Mouse (Mus musculus): Measurements from ENCODE around the gene Alk.
"Not testable (repeated sequence)": the region's sequence is repeated elsewhere in the genome, so short reads cannot be mapped to it uniquely, and the experiment has no call there.

The Alk gene

DNA sequence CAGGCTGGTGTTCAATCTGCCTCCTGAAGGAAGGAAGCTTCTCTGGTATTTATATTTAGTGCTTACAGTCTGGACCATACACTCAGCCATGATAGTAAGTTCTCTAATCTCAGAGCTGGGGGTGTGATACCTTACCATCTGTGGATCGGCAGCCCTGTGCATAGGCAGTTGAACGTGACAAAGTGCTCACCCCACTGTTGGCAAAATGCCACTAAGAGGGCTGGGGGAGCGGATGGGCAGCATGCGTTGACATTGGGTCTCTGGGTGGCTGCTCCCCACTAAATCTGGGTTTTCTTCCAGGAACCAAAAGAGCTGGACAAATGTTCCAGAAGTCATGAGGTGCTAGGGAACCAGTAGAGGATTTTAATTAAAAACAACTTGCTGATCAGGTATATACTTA lies 78.1 kb downstream of the Alk start:
- DNase-seq = no peak

DNA sequence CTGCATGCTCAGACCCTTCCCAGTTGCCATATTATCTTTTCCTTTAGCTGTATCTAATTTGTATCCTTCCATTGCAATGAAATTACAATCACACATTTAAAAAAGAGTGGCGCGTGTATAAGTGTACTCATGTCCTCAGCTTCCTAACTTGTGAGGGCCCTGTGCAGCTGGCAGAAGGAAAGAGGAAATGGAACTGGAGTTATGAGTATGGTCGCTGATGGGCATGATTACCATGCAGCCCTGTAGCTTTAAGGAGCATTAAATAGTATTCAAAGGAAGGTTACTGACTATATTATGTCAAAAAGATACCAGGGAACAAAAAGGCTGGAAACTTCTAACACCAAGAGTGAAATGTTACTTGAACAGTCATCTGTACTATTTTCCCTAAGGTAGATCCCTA lies 79.6 kb downstream of the Alk start:
- no peak for DNase-seq

DNA sequence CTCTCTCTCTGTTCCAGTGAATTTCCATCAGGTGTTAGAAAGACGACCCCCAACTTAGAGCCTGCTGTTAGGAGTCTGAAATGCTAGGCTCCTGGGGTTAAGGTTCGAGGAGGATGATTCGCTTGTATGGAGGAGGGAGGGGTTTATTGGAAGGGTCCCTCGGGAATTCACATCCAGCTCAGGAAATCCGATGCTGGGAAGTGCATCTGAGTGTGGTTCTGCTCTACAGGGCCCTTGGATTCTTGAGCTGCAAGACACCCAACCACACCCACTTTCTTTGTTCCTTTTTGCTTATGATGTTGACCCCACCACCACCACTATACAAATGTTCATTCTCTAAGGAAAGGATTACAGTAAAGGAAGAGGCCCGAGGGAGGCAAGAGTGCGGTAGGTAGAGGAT lies 81.4 kb downstream of the Alk start:
- no peak for DNase-seq

DNA sequence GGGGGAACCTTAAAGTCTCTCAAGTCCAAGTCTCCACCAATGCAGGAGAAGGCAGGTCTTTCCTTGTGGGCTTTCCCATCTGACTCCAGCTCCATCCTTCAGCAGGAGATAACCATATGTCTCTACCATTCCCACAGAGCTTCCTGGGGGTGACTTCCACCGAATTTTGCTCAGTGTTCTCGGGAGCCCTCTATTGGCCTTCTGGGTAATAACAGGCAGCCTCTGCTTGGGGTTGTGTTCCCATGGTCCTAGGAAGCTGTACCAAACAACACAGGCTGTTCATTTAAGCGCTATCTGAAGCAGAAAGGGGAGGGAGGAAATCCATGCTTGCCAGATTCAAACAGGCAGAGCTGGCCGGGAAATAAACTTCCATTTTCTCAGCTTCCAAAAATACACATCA lies 82.0 kb downstream of the Alk start:
- peak; percentile 55 for DNase-seq

DNA sequence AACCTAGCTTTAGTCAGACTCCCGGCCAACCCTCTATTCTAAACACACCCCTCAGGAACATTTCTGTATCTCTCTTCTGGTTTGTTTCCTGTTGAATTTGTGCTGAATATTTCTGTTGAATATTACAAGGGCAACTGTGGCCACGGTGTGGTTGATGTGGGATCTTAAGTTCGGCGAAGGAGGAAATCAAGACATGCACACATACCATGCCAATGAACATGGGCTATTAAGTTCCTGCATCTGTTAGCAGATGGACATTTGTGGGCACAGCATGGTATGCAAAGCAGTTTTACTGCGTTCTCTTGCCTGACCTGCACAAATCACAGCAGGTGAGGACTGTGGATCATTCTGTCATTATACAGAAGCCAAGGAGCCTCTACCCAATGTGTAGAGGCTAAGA lies 83.1 kb downstream of the Alk start:
- peak; percentile 37 for DNase-seq

DNA sequence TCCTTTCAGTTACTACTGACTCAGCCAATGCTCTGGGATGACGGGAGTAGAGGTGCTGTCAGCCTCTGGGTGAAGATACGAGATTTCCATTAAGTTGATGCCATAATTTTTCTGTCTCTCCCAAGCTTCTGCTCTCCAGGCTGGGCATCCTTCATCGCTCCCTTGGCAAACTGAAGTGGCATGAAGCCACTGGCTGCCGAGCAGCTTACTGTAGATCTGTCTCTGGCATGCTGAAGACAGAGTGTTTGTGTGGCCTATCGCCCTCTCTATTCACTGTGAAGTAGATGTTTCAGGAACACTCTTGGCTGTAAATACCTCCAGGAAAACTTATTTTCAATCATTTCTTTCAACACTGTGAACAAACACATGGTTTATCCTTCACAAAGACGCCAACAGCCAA lies 93.7 kb downstream of the Alk start:
- no peak for DNase-seq

DNA sequence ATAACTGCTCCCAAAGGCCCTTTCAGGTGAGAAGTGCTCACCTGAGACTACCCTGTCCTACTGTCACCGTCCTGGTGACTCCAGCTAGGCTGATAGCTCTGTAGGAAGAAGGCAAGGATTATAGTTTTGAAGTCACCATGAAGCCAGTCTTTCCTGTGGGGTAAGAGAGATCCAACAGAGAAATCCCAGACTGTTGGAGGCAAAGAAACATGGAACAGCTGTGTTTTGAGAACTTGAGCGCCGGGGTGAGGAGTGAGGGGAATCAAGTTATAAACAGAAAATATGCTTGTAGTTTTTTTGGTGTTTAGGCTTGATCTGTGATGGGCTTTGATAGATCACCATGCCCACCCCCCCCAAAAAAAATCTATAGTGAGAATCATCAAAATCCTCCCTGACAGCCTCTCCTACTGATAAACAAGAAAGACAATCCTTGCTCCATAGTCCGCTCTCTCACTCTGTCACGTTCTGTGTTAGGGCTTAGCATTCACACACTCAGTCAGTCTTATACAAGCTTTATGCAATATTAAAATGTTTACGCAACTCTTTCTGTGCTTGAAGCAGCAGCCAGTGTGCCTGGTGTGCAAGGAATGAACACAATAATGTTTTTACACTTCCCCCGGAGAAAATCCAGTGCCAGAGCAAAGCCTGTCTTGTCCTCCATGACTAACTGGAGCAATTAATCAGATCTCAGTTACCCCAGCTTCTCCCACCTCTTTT lies 95.6 kb downstream of the Alk start:
- DNase-seq = no peak

DNA sequence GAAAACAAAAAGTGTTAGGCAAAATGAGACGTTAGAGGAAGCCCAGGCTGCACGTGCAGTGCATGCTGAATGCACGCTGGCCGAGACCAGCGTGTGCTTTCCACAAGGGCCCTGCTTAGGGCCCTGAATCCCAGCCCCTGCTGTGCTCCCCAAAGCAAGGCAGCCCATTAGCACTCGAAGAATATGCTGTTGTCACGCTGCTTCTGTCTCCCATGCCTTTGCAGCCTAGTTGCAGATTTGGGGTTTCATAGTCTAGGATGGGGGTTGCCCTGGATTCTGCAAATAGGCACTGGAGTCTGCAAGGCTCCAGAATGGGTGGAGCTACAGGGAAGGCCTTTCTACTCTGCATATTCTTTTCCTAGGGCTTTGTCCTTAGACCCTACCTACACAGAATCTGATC lies 99.2 kb downstream of the Alk start:
- no peak for DNase-seq

DNA sequence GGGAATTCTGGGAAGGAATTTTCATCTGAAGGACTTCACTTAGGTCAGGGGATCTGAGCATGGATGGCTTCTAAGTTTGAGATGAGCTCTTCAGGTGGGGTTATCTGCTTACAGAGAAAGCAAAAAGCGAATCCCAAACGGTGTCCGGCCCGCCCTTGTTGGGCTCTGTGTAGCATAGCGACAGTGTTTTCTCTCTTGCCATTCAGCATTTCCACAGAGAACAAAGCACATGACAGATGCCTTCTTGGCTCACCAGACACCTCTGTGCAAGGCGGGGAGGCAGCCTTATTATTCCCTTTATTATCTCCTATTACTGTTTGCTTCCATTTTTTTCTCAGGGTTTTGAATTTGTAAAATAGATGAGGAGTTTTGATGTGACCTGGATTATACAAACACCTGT lies 99.8 kb downstream of the Alk start:
- no peak for DNase-seq

DNA sequence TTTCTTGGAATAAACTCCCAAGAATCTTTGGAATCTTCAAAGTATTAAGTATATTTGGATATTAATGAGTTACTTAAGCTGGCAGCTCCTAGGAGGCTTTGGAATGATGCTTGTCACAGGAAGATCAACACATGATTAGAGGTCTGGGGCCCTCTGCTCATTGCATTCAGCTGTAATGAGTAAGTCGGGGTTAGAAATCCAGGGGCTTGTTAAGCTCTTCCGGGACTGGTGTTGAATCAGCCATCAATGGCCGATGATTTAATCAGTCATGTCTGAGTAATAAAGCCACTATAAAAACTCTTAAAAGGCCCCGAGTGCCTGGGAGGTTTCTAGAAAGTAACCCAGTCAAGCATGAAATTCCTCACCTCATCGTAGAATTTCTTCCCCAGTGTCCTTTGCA lies 109.0 kb downstream of the Alk start:
- DNase-seq = no peak

DNA sequence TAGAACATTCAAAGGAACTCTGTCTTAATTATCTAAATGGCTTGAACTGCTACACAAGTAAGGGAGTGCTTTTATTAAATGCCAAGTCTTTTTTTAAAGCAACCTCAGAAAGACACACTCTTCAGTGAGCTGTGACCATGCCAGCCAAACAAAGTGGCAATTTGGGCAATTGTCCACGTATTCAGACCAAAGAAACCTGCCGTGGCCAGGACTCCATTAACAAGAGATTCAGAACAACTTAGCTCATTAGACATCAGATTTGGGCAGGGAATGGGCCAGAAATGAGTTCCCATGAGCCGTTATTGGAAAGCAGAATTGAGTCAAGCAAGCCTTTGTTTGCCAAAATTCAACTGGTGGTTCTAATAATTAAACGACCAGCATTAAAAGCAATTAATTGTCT lies 118.8 kb downstream of the Alk start:
- DNase-seq = no peak

DNA sequence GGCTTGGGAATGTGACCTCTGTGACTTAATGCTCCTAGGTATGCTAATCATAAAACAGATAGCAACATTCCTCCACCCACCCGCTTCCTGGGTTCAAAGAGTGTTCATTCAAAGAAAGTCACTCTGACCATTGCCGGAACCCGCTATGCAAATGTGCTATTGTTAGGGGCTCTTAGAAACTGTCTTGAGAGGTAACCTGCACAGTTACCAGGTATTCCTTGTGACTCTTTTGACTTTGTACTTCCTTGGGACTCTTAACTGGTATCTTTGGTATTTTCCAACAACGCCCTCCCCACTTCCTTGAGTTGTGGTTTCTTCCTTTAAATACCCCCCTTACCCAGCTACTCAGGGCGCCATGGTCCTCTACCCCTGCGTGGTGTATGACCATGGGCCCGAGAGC lies 125.2 kb downstream of the Alk start:
- not testable (repeated sequence) for DNase-seq

DNA sequence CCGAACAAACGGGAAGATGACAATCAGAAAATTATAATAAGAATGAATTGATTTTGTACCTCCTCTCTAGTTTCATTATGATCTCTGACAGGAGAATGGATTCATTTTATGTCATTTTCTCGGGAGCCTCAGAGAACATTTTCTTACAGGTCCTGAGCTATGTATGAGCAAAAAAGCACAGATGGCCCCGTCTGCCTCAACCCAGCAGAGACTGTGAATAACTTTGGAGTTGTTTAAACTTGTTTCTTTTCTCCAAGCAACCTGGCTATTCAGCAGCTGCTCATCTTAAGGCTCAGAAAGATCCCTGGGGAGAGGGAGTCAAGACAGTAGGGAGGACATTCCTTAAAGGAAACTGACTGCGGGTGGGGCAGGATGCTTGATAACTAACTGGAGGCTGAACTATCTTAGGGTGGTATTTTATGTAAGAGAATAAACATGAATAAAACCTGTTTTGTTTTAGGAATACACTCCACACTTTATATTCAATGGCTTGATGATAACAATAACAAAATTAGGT lies 126.5 kb downstream of the Alk start:
- no peak for DNase-seq

DNA sequence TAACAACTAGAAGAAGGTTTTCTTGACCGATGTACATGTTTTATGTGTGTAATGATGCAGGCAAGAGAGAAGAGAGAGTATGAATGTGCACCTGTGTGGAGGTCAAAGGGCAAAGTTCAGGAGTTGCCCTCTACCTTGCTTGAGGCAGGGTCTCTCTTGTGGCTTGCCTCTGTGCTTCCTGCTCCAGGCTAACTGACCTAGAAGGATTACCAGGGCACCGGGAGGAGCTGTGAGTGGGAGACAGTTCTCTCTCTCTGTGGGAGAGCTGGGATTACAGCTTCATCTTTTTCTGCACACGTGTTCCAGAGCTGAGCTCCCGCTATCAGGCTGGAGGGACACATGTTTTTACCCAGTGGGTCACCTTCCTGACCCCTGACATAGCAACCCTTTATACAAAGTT lies 127.5 kb downstream of the Alk start:
- no peak for DNase-seq

DNA sequence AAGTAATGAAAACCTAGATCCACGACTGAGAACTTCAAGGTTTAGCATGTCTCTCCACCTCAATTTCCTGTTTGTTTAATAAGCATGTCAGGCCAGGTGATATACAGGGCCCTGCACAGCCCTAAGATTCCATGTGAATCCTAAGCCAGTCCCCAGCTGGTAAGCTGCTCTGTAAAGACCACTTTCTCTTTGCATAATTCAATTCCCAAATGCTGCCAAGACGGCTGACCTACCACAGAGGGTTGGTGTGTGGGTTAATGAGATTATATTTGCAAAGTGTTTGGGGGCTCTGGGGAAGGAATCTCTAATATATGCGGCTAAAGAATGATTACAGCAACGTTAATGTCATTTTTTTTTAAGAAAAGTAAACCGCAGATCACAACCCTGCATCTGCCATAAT lies 130.3 kb downstream of the Alk start:
- DNase-seq = no peak

DNA sequence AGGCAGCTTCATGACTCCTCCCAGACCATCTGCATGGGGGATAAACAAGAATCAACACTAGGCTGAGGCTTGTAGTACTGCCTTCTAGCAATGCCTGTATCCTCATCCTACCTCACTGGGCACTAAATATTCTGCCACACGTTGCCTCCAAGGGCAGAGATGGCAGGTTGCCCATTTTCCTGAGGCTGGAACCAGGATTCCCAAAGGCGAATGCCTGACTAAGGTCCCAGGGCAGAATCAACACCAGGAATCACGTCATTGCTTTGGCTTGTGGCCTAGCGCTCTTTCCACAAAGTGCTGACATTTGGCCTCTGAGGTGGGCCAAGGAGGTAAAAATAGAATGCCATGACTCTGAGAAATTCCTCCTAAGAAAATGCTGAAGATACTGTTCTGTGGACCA lies 155.9 kb downstream of the Alk start:
- no peak for DNase-seq

DNA sequence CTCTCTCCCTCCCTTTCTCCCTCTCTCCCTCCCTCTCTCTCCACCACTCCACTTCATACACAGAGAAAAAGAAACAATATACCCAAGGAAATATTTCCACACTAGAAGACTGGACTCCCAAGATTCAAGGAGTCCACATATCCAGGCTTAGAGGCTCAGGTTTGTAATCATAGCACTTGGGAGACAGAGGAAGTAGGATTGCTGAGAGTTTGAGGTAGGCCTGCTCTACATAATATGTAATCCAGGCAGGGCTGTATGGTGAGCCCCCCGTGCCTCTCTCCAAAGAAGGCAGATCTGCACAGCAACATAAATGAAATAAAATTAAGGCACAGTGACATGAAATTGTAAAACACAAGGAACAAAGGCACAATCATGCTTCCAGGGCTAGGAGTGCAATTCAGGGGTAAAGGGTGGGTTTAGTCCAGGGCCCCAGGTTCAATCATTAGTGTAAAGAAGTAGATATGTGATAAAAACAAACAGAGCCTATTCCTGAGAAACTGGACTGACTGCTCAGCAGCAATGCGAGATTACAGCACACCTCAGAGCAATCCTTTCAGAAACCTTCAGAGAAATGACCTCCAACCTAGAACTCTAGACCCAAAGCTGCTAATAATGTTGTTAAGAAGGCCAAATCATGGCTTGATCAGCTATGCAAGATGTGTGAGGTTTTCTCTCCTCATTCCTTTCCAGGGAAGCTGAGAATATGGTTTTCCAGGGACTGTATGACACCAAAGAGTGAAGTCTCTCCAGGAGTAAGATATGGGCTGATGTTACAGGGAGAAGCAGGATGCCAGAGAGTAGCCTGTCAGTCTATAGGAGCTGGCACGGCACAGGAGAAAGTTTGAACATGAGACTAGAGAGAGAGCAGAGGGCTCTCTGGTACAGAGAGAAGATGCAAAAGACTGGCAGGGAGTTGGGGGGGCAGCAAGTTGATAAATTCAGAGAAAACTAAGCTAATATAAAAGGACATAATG lies 158.9 kb downstream of the Alk start:
- no peak for DNase-seq

DNA sequence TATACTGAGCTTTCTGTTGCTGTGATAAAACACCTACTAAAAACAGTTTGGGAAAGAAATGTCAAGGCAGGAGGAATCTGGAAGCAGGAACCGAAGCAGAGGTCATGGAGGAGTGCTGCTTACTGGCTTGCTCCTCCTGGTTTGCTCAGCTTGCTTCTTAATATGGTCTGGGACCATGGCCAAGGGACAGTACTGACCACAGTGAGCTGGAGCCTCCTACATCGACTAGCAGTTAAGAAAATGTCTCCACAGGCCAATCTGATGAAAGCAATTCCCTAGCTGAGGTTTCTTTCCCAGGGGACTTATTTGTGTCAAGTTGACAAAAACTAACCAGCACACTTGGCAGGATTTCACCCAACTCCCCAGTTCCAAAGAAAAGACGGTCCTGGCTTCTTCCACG lies 187.0 kb downstream of the Alk start:
- no peak for DNase-seq

DNA sequence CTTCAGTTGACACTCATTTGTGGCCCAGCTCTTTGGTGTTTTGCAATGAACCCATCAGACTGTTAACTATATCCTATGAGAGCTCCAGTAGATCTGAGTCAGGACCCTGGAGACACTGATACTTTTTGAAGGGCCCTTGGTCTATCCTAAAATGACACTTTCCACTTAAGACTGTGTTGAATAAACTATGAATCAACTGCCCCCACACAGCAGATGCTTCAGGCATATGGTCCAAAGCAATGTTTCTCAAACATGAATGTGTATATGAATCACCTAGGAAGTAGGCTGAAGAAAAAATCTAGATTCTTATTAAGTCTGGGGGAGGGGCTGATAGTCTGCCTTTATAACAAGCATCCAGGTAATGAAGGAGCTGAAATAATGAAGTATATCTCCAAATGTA lies 189.8 kb downstream of the Alk start:
- no peak for DNase-seq

DNA sequence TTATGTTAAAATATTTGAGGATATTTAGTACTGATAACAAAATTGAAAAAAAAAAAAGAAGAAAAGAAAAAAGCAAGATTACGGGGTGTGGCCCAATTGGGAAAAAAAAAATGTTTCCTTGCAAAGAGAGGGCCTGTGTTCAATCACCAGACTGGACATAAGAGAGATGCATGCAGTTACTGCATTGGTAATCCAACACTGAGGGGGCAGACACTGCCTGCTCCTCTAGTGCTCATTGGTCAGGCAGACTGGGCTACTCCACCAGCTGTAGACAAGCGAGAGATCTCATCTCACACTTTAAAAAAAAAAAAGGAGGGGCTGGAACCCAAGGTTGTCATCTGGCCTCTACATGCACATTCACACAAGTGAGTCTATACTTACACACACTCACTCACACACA lies 199.6 kb downstream of the Alk start:
- DNase-seq = no peak

DNA sequence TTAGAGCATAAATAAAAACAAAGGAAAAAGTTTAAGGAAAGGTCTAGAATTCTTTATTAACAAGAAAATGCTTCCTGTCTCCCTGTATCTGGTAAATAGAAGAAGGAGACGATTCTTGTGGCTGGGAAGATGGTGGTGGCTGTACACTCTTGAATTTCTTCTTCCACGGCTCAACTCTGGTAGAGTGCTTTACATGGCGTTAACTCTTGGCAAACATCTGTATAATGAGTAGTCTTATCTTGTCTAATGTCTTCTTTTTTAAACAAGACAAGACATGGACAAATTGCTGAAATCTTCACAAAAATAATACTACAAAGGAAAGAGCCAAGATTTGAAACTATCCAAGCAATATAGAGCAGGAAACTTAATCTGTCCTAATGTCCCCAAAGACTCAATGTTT lies 202.6 kb downstream of the Alk start:
- no peak for DNase-seq

DNA sequence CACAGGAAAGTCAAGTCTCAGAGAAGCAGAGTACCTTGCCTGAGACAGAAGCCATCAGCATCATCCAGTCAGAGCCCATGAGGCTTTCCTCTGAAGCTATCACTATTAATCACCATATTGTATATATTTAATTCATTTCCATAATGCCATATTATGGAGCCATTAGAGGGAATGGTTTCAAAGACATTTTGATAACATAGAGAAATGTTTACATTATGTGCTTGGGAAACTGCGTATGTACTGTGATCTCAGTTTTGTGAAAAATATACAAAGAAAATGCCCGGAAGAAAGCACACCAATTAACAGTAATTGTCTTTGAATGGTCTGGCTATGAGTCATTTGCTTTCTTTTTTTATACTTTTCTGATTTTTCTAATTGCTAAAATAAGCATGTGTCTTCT lies 203.1 kb downstream of the Alk start:
- no peak for DNase-seq

DNA sequence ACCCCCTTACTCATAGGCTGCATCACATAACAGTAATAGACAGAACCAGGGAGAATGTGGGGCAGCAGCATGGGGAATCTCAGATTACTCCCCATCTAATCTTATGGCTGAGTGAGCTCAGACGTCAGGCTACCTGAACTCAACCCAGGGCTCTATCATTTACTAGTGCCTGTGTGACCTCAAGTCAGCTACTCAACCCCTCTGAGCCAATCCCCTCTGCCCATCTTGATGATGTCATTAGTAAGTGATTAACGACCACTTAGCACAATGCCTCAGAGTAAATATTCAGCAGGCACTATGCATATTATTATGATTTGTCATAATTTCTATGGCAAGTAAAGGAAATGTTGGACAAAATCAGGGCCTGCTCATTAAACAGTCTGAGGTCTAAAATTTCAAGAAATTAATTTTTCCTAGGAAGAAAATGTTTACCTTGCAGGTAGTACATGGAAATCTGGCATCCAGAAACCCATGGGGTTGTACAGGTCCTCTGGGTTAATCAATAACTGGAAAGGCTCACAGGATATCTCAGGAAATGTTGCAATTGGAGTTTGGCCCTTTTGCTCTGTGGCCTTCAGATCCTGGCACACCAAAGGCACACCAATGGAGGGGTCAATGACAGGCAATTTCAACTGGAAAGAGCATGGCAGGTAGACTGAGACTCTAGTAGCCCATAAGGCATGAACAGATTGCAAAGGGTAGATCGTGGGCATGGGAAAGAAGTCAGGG lies 204.9 kb downstream of the Alk start:
- no peak for DNase-seq

DNA sequence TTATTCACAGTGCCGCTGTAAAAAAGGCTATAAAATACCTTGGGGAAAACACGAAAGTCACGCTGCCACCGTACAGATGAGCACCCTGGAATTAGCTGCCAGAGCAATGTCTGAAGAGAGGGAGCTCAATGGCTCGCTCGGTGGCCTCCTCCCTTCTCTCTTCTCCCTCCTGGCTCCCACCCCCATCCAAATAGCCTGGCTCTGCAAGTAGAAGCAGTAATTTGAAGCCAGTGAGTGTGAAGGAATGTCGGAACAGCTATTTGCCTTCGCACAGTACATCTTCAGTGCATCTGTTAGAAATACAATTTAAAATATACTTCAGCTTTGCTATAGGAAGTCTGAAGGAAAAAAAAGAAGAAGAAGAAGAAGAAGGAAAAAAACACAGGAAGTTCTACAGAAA lies 208.5 kb downstream of the Alk start:
- no peak for DNase-seq

Data from cerebellum, adult 8-10 months (tissue).